Mouse (Mus musculus): ENCODE measurements around the gene Cyp4f17.

DNA sequence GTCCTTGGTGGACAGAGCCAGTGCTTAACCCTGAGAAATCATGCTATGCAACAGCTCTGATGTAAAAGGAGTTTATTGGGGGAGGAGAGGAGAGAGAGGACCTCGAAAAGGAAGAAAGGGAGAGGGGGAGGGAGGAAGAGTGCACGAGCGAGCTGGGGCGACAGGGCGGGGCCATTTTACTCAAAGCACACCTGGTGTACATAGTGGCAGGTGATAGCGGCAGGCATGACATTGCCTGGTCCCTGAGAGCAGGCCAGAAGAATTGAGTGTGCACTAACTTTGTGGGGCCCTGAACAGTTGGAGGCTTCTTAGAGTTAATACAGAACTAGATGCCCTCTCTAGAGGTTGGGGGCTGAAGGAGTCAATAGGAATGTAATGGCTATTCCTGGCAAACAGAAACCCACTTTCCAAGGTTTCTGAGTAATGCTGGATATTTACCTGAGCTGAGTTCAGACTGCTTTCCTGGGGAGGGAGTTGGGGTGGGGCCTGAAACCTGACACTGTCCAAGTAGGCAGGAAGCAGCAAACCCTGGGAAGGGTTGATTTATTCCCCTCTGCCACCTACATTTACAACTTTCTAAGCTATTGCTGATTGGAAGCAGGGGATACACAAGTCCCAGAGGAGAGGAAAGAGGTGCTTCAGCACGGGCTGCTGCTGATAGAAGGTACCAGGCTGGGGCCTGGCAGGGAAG, 71.8 kb downstream of the Cyp4f17 start:
- TF ChIP-seq CHD2 (IDR thresholded peaks at IDR 0.05; ENCODE audit: low read depth, low read length) = no peak
- no peak for TF ChIP-seq ZNF384 (IDR thresholded peaks at IDR 0.05; ENCODE audit: low read depth, low read length)
- no peak for TF ChIP-seq MAFK (IDR thresholded peaks at IDR 0.05; ENCODE audit: insufficient read depth, low read depth, low read length)
- no peak for TF ChIP-seq ZC3H11A (IDR thresholded peaks at IDR 0.05; ENCODE audit: borderline replicate concordance, low read depth, low read length)
- no peak for TF ChIP-seq HCFC1 (IDR thresholded peaks at IDR 0.05; ENCODE audit: borderline replicate concordance, insufficient read depth, low read length)

Measured in ES-E14 (cell line).